Mouse (Mus musculus): ENCODE measurements around the gene Plxnc1.

Gene Plxnc1

DNA sequence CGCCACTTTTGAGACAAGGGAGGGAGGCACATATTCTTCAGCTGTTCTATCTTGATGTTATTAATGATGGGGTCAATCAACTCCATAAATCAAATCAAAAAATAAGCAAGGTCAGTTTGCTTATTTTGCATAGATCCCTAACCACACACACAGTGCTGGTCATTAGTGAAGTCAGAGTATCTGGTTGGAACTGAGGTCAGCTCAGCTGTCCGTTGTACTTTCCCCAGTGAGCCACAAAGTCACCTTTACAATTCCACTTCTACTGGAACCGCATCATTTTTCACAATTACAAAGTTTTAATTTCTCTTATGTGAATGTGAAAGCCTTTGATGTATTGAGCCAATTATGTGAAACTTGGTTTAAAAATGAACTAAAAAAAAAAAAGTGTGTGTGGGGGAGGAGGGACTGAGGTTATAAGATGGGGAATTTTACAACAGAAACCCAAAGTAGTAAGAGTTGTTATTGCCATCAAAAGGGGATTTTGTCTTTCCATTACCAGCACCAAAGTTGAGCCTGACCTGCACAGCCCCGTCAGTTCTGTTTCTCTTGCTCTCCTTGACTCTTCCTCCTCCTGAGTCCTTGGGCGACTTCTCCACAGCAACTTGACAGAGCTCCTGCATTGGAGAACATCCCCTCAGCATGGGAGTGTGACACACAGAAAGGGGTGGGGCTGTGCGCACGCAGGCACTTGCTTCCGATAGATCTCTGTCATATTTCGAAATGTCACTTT is 80.3 kb downstream of the Plxnc1 start:
- DNase-seq, result no peak

DNA sequence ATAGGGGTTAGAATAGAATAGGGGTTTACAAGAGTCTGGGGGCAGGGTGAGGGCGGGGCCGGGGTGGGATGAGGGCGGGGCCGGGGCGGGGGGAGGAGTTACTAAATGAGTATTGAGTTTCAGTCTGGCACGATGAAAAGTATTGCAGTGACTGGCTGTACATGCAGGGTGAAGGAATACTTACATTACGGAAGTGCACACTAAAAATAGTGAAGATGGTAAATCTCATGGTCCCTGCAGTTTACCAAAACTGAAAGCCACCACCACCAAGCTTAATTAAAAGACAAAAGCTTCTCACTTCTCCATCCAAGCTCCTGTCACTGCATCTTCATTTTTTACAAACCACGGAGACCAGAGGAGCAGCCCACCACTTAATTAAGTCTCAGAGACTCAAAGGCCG is 81.4 kb downstream of the Plxnc1 start:
- no peak for DNase-seq

DNA sequence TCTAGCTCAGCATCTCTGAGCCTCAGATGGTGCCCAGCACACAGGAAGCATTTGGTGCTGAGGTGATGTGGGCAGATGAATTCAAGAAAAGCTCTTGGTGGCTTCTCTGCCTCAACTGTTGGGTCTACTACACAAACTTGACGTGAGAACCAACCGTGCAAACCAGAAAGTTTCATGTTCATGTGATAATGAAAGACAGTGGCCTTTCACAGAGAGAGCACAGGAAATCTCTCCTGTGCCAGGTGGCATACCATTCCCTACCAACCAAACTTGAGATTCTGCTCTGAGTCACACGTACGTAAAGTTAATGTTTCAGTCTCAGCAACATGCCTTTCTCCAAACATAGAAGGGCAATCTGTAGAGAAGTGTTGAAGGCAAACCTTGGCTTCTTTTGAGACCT is 83.8 kb downstream of the Plxnc1 start:
- DNase-seq, result no peak

- no peak for DNase-seq
Observed at GRCm38 (mm10) chr10:94858277-94859033, 86.2 kb downstream of the Plxnc1 start.

DNA sequence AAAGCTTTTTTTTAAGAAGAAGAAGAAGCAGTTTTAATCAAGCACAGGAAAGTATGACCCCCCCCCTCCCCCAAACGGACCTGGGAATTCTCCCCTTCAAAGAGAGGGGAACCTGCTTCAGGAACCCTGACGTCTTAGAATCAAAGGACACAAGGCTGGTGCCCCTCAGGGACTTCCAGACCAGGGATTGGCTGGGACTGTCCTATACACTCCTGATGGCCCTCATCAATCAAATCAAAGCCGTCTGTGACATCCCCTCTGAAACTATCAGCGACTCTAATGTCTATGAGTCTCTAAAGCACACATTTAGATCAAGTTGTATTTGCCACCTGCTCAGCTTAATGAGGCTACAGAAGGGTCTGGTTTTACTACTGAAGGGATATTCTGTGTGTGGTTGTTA is 94.1 kb downstream of the Plxnc1 start:
- no peak for DNase-seq

DNA sequence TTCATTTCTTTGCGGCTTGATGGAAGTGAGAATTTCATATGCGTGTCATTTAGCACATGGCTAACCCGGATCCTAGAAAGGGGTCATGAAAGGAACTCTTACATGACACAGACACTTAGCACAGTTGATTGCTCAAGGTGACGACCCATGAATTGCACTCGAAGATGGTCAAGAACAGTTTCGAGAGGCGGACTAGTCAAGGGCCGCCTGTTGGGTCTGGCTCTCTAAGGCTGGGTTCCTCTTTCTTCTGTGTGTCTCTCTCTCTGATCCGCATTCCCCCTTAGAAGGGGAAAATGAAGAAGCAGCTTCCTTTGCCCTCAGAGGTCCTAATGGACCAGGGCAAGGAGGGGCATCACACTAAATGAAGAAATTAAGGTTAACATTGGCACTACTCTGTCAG is 94.7 kb downstream of the Plxnc1 start:
- no peak for DNase-seq

GRCm38 (mm10) chr10:94849360-94849759 is 95.3 kb downstream of the Plxnc1 start:
- no peak for DNase-seq

DNA sequence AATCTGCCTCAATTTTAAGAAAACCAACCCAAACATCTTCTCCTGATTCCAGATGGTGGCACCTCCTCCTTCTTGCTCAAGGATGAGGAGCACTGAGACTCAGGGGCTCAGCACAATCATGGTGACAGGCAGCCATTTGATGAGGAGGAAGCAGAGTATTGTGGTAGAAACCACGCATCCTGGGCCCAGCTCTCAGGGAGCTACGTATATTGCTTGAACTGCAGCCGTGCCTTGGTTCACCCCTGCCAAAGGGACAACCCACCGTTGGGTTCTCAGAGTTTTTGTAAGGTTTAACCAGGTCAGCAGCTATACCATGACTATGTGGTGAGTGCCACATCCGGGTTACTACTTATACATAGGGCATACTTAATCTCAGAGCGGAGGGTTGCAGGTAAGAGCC is 96.3 kb downstream of the Plxnc1 start:
- DNase-seq, result no peak

DNA sequence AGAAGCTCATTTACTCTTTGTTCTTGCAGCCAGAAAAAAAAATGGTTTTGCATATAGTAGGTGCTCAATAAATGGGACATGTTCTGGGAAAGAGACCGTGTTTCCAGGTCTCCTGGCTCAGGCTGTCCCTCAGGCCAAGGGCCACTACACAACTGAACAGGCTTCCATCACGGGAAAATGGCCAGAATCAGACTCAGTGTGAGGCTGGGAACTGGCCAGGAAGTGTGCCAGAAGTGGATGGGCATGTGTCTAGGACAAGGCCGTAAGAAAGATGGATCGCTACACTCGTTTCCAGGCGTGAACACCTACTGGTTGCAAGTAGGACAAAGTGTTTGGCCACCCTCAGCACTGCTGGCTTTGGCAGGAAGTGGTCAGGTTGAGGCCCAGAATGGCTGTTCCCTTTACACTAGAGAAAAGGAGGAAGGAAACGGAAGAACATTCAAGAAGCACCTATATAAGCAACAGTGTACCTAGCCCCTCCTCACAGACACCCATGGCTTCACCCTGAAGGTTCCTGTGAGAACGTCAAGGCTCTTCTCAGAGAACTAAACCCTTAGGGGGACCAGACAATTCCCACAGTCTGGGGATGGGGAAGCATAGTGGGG is 98.0 kb downstream of the Plxnc1 start:
- DNase-seq, result no peak

GRCm38 (mm10) chr10:94844692-94845091 is 99.9 kb downstream of the Plxnc1 start:
- DNase-seq, result no peak

- no peak for DNase-seq
Observed at GRCm38 (mm10) chr10:94835874-94836273, 108.8 kb downstream of the Plxnc1 start.

- DNase-seq, result peak; percentile 21
Observed at GRCm38 (mm10) chr10:94829407-94829806, 115.2 kb downstream of the Plxnc1 start.

DNA sequence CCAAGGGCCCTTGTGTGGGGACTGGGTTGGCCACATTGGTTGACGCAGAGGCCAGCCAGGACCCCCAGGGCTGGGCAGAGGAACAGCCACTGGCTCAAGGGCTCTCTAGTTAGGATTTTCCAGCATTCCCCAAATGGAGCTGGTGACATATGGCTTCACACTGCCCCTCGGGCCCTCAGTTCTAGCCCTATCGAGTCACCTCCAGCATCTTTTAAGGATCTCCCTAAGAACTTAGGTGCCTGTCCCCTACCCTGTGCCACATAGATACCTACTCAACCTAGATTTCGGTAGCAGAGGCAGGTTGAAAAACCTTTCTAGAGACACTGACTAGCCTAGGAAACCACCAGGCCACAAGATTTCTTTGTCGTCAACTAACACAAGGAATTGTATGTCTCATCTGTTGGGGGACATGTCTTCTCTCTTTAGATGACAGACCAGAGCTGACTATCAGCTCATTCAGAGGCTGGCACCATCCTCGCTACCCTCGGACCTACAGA is 115.9 kb downstream of the Plxnc1 start:
- DNase-seq, result no peak

DNA sequence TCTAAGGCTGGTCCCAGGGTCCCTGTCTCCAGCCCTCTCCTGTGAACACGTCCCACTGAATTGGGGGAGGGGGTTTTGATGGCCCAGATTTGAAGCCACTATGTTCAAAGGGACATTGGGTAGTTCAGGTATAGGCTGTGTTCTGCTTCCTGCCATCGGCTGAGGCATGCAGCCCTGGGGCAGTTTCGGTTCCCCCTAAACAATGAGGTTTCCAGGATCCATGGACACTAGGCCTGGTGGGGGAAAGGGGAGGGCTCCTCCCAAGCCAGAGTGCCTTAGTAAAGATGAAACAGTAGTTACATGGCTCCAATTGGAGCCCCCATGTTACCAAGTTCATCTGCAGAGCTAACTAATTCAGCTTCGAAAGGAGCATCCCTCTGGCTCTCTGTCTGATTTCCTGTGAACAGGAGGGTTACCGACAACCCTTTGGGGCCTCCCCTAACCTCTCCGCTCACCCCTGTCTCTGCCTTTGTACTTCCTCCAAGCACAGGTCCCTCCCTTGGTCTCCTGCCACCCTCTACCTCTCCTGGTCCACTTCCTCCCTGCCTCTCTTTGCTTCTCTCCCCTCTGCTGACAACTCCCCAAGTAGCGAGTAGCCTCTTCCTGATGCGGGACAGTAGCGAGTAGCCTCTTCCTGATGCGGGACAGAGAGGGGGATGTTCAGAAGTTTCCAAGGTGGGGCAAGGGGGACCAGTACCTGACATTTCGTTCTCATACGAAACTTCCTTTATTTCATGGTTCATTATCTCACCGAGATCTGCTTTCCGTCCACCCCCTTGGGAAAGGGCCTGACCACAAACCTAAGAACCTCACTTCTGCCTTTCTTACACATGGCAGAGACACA is 116.5 kb downstream of the Plxnc1 start:
- no peak for DNase-seq

DNA sequence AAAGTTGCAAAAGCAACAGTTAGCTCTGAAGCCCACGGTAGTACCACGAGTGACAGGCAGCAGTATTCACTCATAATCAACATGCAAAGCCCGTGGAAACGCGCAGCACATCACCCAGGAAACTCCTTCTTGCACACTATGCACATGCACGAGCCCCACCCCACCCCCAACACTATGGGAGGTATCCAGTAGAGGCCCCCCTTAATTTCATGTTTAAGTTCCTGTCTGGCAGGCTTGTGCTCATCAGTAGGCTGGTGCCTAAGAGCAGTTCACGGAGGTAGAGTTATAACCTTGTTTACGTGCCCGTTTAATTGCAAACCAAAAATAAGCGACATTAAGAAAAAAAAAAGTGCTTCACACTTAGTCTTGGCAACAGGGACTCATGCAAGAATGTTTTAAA is 117.3 kb downstream of the Plxnc1 start:
- DNase-seq, result no peak

DNA sequence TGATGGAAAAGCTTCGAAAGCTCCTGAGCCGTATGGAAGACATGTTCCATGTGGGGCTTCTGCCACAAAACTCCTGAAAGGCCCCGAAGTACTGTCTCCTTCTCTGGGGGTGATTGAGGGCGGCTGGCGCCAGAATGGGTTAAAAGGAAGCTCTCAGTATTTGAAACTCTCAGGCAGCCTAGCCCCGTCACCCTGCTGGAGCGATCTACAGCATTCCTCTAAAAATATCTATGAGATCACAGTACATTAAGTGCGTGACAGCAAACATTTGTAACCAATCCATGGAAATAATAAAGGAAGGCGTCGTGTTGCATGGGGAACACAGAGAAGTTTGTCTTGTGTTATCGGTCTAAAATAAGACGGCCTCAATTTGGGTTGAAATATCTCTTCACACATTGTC is 118.2 kb downstream of the Plxnc1 start:
- DNase-seq, result no peak

- no peak for DNase-seq
Observed at GRCm38 (mm10) chr10:94825951-94826350, 118.7 kb downstream of the Plxnc1 start.

- DNase-seq, result no peak
Observed at GRCm38 (mm10) chr10:94823971-94824760, 120.5 kb downstream of the Plxnc1 start.

DNA sequence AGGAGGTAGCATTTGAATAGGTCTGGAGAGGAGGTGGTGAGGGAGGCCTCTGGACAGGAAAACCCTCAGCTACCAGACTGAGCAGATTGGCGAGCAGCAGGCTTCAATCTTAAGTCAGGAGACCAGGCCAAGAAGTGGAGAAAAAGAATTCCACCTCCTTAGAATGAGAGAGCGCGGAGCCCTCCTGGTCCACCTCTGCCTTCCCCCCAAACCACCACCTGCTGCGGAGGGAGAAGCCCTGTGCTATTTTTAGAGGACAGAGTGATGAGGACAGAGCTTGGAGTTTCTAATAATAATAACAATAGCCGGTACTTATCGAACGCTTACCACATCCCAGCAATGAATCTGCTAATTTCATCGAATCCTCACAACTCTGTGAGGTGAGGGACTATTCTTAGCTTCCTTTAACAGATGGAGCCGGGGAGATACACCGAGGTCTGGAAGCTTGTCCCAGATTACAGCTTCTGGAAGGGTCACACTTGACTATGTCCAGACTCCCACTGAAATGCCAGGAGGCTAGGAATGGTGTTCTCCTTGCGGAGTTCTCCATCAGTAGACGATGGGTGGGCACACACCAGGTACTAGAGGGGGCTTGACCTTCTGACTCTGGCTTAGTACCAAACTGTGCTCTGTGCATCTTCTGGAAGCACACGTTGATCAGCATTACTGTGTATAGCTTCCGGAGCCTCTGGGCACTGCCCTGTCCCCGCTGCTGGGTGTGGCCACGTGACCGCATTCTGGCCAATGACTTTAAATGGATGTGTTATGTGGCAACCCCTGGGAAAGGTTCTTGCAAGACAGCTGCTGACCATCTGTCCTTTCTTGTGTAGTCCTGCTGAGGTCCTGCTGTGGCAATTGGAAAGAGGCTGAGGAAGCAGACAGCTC is 125.6 kb downstream of the Plxnc1 start:
- DNase-seq, result peak; percentile 32

DNA sequence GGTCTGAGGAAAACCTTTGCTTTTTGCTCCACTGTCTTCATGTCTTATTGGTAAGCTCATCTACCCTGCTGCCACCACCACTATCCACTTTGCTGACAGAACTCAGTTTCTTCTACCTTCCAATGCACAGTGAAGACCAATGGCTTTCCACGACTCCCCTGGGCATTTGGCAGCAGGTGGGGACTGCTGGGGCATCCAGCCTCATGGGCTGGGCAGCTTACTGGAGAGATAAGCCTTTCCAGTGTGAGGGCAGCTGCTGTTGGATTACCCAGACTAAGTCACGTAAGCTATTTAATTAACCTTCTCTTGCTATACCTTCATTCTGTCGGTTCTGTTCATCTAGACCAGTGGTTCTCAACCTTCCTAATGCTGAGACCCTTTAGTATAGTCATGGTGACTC is 126.5 kb downstream of the Plxnc1 start:
- no peak for DNase-seq

All from cerebellum, adult 8-10 months (tissue).